Mouse (Mus musculus): ENCODE measurements around the gene Dhdds.
A peak's percentile ranks its signal among the peaks of the same experiment; 100 is the strongest.

Dhdds gene

DNA sequence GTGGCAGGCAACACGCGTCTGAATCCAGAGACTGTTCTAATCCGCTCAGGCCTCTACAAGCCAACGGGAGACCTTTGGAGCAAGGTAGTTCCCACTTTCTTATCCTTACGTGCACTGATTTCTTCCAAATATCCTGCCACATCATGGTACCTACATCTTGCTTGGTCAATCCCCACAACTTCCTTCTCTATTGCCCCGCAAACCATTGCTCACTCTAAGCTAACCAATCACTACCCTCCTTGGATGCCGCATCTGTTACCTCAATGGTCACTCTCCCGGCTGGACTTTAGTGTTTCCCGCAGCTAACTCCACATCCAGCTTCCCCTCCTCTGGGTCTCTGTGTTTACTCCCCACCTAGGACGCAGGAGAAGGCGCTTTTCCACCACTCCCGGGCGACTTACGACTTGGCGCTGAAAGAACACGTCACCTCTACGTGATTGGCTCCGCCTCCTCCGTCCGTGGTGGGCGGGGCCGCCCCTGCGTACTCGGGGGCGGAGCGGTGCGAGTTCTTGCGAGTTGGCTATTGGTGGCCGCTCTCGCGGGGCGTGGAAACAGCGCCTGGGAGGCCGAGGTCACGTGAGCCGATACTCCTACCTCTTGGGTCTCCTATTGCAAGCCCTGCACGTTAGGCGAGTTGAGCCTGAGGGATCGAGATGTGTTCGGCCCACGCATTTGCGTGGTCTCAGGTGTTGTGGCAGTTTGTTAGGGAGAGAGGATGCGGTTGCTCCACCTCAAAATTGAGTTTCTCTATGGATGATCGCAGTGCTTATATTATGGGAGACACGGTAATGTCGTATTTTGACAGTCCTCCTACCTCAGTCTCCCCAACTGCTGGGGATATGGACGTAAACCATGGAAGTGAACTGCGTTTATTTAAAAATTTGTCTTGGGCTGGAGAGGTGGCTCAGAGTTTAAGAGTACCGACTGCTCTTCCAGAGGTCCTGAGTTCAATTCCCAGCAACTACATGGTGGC lies at the start of gene Dhdds:
TSS of gene Dhdds (minus strand) at position 453 of the 973 bp plus-strand sequence.
- DNase-seq (ENCODE audit: low spot score) = peak; percentile 88

DNA sequence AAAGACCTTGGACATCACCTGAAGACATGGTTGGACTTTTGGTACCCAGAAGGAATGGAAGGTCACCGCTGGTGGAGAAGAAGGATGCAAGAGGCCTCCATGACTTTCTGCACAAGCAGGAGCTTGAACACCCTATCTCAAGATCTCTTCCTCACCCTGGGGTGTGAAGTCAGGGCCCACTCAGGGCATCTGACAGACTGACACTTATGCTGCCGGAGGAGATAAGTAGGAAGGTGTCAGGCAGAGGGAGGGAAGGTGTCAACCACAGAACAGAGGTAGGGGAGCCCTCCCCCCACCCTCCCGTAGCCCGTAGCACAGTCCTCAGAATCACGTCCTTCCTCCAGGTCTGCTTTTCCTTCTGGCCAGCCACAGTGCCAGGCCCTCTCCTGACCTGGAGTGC lies 46.9 kb upstream of the Dhdds start:
- no peak for DNase-seq (ENCODE audit: low spot score)

DNA sequence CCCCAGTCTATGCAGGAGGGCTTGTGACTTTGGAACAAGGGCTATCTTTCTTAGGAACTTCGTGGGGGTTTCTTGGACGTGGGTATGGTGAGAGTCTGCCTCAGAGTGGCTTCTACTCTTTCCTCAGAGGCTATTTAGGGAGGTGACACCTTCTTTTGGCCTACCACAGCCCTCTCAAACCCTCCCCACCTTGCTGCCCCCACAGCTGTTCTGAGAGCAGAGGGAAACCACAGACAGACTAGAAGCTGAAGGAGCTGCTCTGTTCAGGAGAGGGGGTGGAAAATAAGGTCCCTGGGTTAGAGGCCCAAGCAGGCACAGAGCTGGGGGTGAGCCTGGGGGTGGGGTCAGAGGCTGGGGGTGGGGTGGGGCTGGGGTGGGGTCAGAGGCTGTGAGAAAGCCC lies 42.3 kb upstream of the Dhdds start:
- no peak for DNase-seq (ENCODE audit: low spot score)

DNA sequence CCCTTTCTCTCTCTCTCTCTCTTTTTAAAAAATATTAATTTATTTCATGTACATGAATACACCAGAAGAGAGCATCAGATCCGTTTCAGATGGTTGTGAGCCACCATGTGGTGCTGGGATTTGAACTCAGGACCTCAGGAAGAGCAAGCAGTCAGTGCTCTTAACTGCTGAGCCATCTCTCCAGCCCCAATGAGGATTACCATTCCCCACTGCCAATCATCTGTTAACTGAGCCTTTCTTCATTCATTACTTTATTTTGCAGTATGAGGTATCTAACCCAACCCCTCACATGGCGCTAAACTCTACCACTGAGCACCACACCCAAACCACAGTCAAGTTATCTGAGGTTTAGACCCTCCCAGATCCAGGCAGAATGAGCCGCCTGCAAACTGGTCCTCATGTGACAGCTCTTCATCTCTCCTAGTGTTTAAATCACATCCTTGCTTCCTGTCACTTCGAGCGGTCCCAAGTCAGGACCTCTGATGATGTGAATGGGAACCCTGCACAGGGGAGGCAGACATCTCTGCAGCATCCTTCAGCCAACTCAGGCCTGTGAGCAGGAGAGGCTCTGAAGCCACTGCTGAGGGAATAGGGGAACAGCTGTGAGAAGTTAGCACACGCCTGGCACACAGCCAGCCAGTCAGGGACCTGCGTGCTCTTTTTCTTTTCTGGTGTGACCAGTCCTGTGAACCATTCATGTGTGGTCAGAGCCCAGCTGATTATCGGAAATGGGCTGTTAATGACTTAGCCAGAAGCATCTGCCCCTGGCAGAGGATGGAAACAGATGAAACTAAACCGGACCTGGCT lies 40.8 kb upstream of the Dhdds start:
- DNase-seq (ENCODE audit: low spot score) = no peak

DNA sequence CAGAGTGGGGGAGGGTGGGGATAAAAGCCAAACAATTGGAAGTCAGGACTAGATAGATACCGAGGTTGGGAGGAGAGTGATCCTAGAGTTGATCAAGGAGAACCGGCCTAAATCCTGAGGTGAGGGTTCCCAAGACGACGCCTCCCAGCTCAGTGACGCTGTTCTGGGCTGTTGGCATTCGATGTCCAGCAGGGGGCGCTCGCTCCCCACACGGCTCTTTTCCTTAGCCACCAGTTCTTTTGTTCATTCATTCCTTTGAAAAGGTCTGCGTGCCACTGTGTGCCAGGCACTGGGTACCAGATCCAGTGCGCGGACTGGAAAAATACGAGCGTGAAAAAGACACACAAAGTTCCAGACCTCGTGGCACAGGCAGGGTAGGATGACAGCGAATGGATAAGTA lies 35.2 kb upstream of the Dhdds start:
- peak; percentile 74 for DNase-seq (ENCODE audit: low spot score)

DNA sequence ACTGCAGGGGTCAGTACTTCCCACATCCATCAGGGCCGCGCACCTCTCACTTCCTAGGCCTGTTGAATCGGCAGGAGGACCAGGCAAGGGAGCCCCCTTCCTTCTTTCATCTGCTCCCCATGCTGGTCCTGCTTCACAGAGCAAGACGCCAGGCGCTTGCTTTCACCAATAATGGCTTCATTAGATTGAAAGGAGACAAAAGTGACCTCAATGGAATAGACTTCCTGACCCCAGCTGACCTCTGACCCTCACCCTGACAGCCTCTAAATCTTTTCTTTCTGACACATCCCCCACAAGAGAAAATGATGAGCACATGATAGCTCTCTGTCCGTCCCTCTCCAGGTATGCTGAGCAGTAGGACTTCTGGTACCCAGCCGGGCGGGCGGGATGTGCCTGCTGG lies 25.1 kb upstream of the Dhdds start:
- no peak for DNase-seq (ENCODE audit: low spot score)

DNA sequence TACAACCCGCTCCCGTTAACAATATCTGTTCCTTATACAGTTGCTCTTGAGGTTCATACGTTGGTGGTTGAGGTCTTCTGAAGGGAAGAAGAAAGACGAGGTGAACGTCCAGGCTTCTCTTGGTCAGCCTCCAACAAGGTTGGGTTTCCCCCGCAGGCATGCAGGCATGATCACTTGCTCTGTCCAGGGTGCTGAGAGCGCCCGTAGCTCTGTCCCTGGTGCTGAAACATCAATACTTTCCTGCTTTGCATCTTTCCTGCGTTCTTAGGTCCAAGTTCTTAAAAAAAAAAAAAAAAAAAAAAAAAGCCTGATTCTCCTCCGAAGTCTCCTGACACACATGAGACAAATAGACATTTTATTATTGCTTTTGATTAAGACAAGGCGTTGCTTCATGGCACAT lies 19.9 kb upstream of the Dhdds start:
- DNase-seq (ENCODE audit: low spot score) = no peak

DNA sequence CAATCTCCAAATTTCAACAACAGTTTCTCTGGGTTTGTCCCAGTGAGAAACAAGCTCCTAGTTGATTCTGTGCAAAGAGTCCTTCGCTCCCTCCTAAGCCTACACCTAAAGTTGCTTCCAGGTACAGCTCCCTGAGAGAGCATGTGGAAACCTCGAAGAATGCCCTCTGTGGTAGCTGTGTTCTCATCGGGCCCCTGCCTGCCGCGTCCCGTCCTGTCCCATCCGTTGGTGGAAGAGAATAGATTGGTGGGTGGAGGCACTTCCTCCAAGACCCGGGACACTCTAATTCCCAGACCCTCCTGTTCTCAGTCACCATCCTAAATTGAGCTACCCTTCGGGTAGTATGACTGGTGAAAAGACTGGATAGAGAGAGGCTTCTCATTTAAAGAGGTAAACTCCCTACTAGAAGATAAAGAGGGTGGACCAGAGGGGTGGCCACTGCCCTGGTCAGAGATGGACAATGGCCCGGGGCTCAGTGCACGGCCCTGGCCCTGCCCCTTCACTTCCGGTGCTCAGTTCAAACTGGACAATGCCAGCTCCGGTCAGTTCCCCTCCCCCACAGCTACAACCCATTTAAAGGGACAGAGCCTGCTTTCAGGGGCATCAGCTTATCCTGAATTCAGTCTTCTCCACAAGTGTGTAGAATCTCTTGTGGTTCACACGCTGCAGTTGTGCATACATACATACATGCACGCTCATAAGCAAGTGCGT lies 19.1 kb upstream of the Dhdds start:
- no peak for DNase-seq (ENCODE audit: low spot score)

DNA sequence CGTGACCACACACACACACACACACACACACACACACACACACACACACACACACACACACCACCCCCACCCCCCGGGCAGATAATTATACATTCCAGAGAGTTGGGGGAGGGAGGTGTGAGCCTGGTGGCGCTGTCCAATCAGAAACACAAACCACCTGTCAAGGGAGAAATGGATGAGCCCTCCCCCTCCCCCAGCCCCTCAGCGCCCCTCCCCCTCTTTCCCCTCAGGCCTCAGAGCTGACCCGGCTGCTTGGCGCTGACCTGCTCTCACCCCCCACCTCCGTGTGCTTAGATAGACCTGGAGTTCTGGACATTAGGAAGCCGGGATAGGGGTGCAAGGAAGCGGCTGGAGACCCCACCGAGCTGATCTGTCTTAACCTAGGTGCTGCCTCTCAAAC lies 18.5 kb upstream of the Dhdds start:
- DNase-seq (ENCODE audit: low spot score) = no peak

DNA sequence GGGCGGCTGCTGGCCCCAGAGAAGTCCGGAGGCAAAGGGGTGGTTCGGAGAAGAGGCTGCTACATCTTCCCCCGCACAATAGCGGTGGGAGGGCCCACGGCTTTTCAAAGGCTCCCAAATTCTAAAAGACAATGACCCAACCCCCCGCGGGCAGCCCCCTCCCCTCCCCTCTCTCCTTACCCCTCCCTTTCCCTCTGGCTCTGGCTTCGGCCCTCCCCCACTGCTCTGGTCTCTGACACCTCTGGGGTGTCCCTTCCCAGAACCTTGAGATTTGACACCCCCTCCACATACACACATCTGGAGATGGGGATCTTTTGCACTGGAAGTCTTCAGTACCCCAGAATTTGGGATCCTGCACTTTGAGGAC lies 18.0 kb upstream of the Dhdds start, which contains the start of gene Lin28a:
TSS of gene Lin28a (minus strand) at position 63 of the 367 bp plus-strand sequence.
- DNase-seq (ENCODE audit: low spot score) = no peak

DNA sequence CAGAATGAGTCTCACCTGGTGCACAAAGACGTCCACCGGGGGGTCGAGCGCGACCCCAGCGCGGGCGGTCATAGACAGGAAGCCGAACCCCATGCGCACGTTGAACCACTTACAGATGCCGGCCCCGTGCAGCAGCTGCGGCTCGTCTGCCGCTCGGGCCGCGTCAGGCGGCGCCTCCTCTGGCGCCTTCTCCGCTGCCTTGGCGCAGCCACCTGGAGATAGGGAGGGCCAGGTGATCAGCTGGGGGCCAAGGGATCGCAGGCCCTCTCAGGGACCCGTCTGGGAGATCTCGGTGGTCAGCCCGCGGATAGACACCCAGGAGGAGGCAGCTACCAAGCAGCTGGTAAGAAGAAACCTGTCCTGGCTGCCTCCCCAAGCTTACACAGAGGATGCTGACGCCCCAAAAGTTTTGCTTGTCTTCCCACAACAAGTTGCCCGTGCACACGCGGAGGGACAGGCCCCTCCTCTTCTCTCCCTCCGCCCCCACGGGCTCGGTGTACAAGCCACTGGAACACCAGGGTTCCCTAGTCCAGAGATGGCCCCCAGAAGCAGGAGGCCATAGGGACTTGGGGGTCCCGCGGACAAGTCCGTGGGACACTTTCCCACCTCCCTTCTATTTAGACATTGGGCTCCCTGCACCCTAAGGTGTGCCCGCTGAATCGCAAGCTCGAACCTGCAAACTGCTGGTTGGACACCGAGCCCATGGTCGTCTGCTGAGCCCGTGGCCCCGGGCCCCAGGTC lies 17.5 kb upstream of the Dhdds start:
- no peak for DNase-seq (ENCODE audit: low spot score)

DNA sequence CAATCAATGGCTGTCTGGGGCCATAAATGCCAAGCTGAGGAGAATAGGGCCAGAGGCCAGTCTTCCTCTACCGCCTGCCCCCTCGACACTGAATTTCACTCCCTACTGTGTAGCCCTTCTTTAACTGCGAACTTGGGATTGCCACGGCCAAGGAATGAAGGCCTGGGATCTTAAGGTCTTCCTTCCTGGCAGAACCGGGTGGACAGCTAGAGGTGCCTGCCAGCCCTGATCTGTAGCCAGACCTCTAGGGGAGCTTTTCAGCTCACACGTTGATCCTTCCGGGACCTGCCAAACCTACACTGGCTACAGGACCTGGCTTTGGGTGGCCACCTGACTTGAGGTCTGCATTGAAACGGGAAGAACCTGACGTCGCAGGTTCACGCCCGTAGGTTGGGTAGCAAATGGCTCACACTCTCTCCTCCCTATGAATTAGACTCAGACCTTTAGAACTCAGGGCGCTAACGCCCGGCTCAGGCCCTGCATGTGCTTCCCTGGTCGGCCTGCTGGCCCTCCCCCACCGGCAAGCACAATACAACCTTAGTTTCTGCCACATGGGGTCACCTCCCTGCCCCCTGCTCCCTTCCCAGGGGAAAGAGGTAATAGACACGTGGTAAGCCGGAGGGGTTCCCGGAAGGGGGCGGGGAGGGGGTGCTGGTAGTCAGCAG lies 16.6 kb upstream of the Dhdds start:
- DNase-seq (ENCODE audit: low spot score) = no peak

DNA sequence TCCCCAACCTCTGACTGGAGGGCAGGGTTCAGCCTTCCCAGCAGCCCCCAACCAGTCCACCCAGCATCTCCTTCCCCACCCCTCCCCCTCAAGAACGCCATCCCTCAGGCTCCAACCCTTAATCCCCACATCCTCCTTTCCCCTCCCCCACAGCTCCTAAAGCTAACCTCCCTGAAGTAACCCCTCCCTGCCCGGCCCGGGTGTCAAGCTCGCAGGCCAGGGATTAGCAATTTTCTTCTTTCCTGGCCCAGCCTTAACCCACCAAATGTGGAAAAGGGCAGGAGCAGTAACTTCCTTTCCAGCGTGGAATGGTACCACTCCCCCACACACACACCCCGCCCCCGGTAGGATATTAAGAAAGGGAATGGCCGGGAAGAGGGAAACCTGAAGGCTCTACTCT lies 16.0 kb upstream of the Dhdds start:
- DNase-seq (ENCODE audit: low spot score) = no peak

DNA sequence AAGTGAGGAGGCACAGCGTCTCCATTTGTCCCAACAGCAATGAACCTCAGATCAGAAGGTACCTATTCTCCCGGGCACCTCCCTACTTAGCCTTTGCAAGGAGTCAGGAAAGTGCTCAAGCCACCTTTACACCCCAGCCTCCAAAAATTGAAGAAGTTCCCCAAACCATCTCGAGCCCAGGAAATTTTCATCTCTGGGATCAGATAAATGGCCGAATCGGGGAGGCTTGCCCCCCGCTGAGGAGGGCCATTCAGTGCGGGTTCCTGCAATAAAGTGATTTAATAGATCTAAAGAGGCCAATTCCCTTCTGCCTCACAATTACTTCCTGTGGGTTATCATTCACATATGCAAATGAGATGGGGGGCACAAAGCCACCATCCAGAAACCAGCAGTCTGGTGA lies 15.5 kb upstream of the Dhdds start:
- DNase-seq (ENCODE audit: low spot score) = no peak

DNA sequence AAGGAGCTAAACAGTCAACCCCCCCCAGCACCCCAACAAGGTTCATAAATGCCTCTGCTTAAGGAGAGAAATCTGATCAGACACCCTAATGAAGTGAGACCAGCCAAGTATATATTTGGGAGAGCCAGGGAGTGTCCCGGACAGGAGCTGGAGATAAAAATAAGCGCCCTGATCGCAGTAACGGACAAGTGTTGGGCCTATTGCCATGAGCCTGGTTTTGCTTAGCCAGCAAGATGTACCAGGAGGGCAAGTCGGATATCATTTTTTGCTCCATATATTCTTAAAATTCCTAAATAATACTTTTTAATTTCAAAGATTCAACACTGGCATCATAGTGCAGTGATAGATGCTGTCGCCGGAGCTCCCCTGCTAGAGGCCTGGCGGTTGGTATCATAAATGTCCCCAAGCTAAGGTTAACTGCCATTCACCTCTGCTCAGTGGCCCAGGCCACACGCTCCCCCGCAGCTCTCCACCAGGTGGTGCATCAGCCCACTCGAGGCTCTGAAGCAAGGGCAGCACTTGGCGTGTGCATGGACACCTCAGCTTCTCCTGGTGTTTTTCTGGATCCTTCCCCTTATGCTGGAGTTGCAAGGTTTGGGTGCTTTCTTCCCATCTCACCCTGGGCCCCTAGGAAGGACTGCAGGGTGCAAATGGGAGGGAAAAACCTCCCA lies 12.3 kb upstream of the Dhdds start:
- DNase-seq (ENCODE audit: low spot score) = no peak

DNA sequence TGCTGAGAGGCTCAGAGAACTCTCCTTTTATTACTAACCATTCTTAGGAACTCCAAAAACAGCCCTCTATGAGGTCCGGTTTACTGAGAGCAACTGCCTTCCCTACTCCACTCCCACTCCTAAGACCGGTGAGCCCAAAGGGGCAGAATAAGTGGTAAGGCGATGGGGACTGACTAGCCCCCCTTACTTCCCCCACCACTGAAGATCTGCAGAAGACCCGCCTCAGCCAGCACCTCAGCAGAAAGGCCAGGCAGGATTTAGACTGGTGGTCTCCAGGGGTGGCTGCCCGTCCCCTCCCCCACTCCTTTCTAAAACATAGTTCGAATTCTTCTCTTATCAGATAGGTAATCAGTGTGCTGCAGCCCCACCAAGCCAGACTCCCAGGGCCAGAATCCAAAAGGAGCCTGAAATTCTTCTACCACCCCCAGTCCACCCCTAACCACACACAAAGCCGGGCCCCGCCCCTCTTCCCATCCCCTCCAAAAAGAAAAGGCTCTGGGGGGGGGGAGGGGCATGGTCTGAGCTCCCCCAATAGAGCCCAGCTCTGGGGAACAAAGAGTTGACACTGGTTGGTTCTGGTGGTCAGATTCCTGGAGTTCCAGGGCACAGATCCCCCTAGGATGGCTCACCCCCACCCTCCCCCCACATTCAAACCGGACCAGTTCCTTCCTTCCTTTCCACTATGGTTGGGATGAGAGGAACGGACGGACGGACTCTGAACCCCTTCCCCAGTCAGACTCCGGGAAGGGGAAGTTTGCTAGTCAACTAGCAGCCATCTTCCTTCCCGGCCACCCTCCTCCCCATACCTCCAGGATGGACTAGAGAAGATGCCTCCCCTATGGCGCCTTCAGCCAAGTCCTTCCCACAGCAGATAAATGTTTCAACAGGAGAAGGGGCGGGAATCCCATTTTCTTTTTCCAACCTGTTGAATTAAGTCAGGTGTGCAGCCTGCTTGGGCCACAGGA lies 11.0 kb upstream of the Dhdds start:
- no peak for DNase-seq (ENCODE audit: low spot score)

DNA sequence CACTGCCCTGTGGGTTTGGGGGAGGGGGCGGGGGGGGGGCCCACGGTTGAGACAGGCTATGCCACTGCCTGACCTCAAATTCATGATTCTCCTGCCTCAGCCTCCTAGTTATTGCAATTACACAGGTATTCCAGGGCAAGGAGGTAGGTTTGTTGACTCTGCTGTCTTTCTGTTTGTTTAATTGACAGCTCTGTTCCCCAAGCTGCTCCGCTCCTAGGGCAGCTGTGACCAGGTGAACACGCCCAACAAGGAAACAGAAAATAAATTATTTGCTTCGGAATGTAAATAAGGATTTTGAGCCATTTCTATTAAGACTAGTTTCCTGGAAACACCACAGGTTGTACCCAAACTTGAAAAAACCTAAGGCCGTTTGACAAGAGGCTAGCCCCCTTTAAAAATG lies 9.0 kb upstream of the Dhdds start:
- DNase-seq (ENCODE audit: low spot score) = no peak

DNA sequence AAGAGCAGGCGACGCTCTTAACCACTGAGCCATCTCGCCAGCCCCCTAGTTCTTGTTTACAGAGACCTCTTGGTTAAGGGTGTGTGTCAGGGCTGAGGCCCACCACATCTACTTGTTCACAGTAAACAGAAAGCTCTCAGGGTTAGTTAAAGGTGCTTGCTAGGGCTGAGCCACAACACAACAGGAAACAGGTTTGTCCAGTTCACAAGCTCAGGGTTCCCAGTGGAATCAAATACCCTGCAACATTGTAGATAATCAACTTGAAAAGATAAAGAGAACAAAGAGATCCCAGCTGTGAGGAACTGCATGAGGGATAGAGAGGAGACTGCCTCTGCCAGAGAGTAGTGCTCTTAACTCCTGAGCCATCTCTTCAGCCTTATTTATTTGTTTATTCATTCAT lies 6.1 kb upstream of the Dhdds start:
- DNase-seq (ENCODE audit: low spot score) = no peak

DNA sequence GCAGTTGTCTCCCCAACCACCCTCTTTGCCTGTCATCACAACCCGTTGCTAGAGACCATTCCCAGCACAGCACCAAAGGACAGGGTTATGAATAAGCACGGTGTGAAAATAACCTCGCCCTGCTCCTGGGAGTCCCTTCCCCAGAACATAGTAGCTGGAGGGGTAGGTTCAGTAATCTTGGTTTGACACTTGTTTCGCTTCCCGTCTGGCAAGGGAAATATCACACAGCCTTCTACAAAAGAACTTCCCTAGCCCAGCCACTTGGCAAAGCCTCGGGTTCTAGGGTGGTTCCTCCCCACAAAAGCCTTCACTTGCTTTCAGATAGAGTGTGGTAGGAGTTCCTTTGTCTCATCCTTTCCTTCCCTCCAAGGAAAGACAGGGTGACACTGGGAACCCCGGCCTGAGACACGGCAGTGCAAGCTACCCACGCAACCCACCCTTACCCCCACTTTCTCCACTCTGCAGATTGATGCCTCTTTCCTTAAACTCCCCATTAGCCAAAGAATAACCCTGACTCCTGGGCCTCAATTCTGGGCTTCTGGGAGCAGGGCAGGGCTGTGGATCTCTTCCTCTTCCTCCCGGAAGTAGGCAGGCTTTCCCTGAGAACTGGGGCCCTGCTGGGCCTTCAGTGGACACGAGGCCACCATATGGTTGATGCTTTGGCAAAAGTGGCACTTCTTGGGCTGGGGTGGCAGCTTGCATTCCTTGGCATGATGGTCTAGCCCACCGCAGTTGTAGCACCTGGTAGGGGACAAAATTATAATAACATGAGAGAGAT lies 5.1 kb upstream of the Dhdds start:
- DNase-seq (ENCODE audit: low spot score) = no peak

All from layer of hippocampus, adult 9-10 months (tissue).